Mouse (Mus musculus) intestine, embryonic 16.5 days (tissue): ENCODE data around the gene Cops7a. TPM values are rescaled to one million over a fixed set of nuclear protein-coding genes. Genes with fewer than 3 reads are reported as not detected.
A peak's percentile ranks its signal among the peaks of the same experiment; 100 is the strongest.

ENCODE experiments used
- ATAC-seq: fragments of 200-750 bp; cut with Nextera tagmentation; 2 replicates; pipeline ENCODE4 v1.8.0; 2017; ENCODE audit warnings: moderate TSS enrichment, moderate library complexity
- H3K27ac ChIP-seq: fragments of 300-500 bp; sonication (generic); 2 replicates; pipeline ENCODE4 v1.5.1; 2014; ENCODE audit warnings: mild to moderate bottlenecking, low read length
- H3K27me3 ChIP-seq: fragments of 300-500 bp; sonication (generic); replicated peaks from 2 replicates; pipeline ENCODE4 v1.6.1; 2014; ENCODE audit warnings: low read length, control low read depth, mixed read lengths; ENCODE audit not compliant: control insufficient read depth, insufficient read depth
- H3K36me3 ChIP-seq: fragments of 300-500 bp; sonication (generic); 2 replicates; pipeline ENCODE4 v1.6.1; 2014; ENCODE audit warnings: low read length, control low read depth; ENCODE audit not compliant: control insufficient read depth, insufficient read depth
- H3K4me1 ChIP-seq: fragments of 300-500 bp; sonication (generic); 2 replicates; pipeline ENCODE4 v1.6.1; 2014; ENCODE audit warnings: low read length, control low read depth, mixed read lengths; ENCODE audit not compliant: control insufficient read depth, insufficient read depth
- H3K4me2 ChIP-seq: fragments of 300-500 bp; sonication (generic); 2 replicates; pipeline ENCODE4 v1.6.1; 2014; ENCODE audit warnings: low read depth, low read length, control low read depth
- H3K4me3 ChIP-seq: fragments of 300-500 bp; sonication (generic); 2 replicates; pipeline ENCODE4 v1.5.1; 2014; ENCODE audit warnings: mild to moderate bottlenecking, low read length
- H3K9ac ChIP-seq: fragments of 300-500 bp; sonication (generic); 2 replicates; pipeline ENCODE4 v1.6.1; 2014; ENCODE audit warnings: low read depth, low read length
- H3K9me3 ChIP-seq: fragments of 300-500 bp; sonication (generic); 2 replicates; pipeline ENCODE4 v1.6.1; 2016; ENCODE audit warnings: low read length, control low read depth; ENCODE audit not compliant: control insufficient read depth
- WGBS: fragments of 180-500 bp; shearing (Covaris S2); extraction: QIAGEN DNeasy Blood & Tissue Kit; methylation state at CpG from one replicate; pipeline ENCODE4 v1.1.7; 2014; 5-methylcytosine and 5-hydroxymethylcytosine counted together
- polyA plus RNA-seq: library from polyadenylated mRNA; unstranded; fragments of >200 nt; fragmentation: Nextera tagmentation; extraction: Ambion mirVana; gene quantifications from 2 replicates; pipeline ENCODE4 v1.2.1, GENCODE M21; 2015

Gene Cops7a
- polyA plus RNA-seq, 1 experiment from 2014 or later, result 176 TPM

GRCm38 (mm10) chr6:124998066-124998465 lies 32.7 kb upstream of the Cops7a start:
- 0 out of 2 replicates have a peak overlapping the region, but pooled peaks have one; percentile 100 for H3K4me2 ChIP-seq
- peaks cover 59% of the 10 kb centered on the region for H3K27me3 ChIP-seq
- peaks cover 14% of the 10 kb centered on the region for H3K4me1 ChIP-seq
- no peak overlapping the region for H3K9ac ChIP-seq
- H3K36me3 ChIP-seq, result no peaks in the 10 kb centered on the region
- no peak overlapping the region for H3K4me3 ChIP-seq
- no peaks in the 10 kb centered on the region for H3K9me3 ChIP-seq
- no peak overlapping the region for H3K27ac ChIP-seq
- WGBS, result 5% methylated on average over 8 of the region's 8 CpGs
- no peak for ATAC-seq

GRCm38 (mm10) chr6:124996551-124997501 lies 31.5 kb upstream of the Cops7a start, which contains the start of gene Pianp:
Gene Pianp, plus strand, starts transcription at chr6:124996694.
- WGBS, result under 1% methylated on average over 65 of the region's 78 CpGs
- H3K4me1 ChIP-seq, result peaks cover 14% of the 10 kb centered on the region
- no peaks in the 10 kb centered on the region for H3K36me3 ChIP-seq
- ATAC-seq, result peak; percentile 61
- H3K27me3 ChIP-seq, result peaks cover 52% of the 10 kb centered on the region
- H3K4me2 ChIP-seq, result peak within 1 kb of the TSS; percentile 100
- peak within 1 kb of the TSS; percentile 66 for H3K9ac ChIP-seq
- H3K27ac ChIP-seq, result no peak within 1 kb of the TSS
- H3K4me3 ChIP-seq, result peak within 1 kb of the TSS; percentile 59
- no peaks in the 10 kb centered on the region for H3K9me3 ChIP-seq

- Histone ChIP-seq H3K4me2 (no peak overlapping the region), H3K9ac (no peak overlapping the region), H3K4me1 (peaks cover 14% of the 10 kb centered on the region), H3K36me3 (no peaks in the 10 kb centered on the region), H3K27me3 (peaks cover 48% of the 10 kb centered on the region), H3K4me3 (peak overlapping the region; percentile 59; the same call in 1 of the 2 replicates), H3K9me3 (no peaks in the 10 kb centered on the region), H3K27ac (no peak overlapping the region)
- 51% methylated on average over 8 of the region's 8 CpGs for WGBS
- ATAC-seq, result no peak
Measured at GRCm38 (mm10) chr6:124995831-124996403, 30.6 kb upstream of the Cops7a start.

- no peak overlapping the region for H3K4me2 ChIP-seq
- 73% methylated on average over 7 of the region's 7 CpGs for WGBS
- no peak overlapping the region for H3K4me3 ChIP-seq
- H3K4me1 ChIP-seq, result peaks cover 14% of the 10 kb centered on the region
- H3K9me3 ChIP-seq, result no peaks in the 10 kb centered on the region
- ATAC-seq, result no peak
- H3K27me3 ChIP-seq, result peaks cover 46% of the 10 kb centered on the region
- H3K9ac ChIP-seq, result no peak overlapping the region
- H3K27ac ChIP-seq, result no peak overlapping the region
- H3K36me3 ChIP-seq, result no peaks in the 10 kb centered on the region
Measured at GRCm38 (mm10) chr6:124995246-124995645, 29.9 kb upstream of the Cops7a start.

- Histone ChIP-seq H3K27ac (no peak overlapping the region), H3K27me3 (peaks cover 36% of the 10 kb centered on the region), H3K4me2 (0 out of 2 replicates have a peak overlapping the region, but pooled peaks have one; percentile 16), H3K36me3 (no peaks in the 10 kb centered on the region), H3K4me3 (no peak overlapping the region), H3K9me3 (no peaks in the 10 kb centered on the region), H3K9ac (peak overlapping the region; percentile 40; the same call in 1 of the 2 replicates), H3K4me1 (peaks cover 14% of the 10 kb centered on the region)
- WGBS, result 17% methylated on average over 11 of the region's 11 CpGs
- no peak; the same call in 1 of the 2 replicates for ATAC-seq
Measured at GRCm38 (mm10) chr6:124993876-124994275, 28.5 kb upstream of the Cops7a start.

- Histone ChIP-seq H3K27ac (no peak overlapping the region), H3K4me2 (no peak overlapping the region), H3K36me3 (no peaks in the 10 kb centered on the region), H3K9me3 (no peaks in the 10 kb centered on the region), H3K9ac (no peak overlapping the region), H3K27me3 (peaks cover 31% of the 10 kb centered on the region), H3K4me1 (peaks cover 14% of the 10 kb centered on the region), H3K4me3 (no peak overlapping the region)
- ATAC-seq, result peak; percentile 78
- 60% methylated on average over 9 of the region's 9 CpGs for WGBS
Measured at GRCm38 (mm10) chr6:124993365-124993764, 28.0 kb upstream of the Cops7a start.

- H3K4me3 ChIP-seq, result no peak overlapping the region
- no peak overlapping the region for H3K4me2 ChIP-seq
- no peak overlapping the region for H3K9ac ChIP-seq
- no peaks in the 10 kb centered on the region for H3K36me3 ChIP-seq
- H3K27me3 ChIP-seq, result peaks cover 22% of the 10 kb centered on the region
- no peak overlapping the region for H3K27ac ChIP-seq
- peaks cover 13% of the 10 kb centered on the region for H3K4me1 ChIP-seq
- no peaks in the 10 kb centered on the region for H3K9me3 ChIP-seq
- ATAC-seq, result no peak
- WGBS, result 68% methylated on average over 4 of the region's 4 CpGs
Measured at GRCm38 (mm10) chr6:124992241-124992640, 26.9 kb upstream of the Cops7a start.

GRCm38 (mm10) chr6:124967766-124968165 lies 2.4 kb upstream of the Cops7a start:
- no peak overlapping the region for H3K9ac ChIP-seq
- H3K4me3 ChIP-seq, result no peak overlapping the region
- H3K27me3 ChIP-seq, result no peaks in the 10 kb centered on the region
- H3K27ac ChIP-seq, result no peak overlapping the region
- WGBS, result 72% methylated on average over 4 of the region's 4 CpGs
- ATAC-seq, result no peak
- H3K4me2 ChIP-seq, result no peak overlapping the region
- H3K36me3 ChIP-seq, result 0 out of 2 replicates have a peak, but pooled peaks cover 6% of the 10 kb centered on the region
- peaks cover 16% of the 10 kb centered on the region for H3K4me1 ChIP-seq
- no peaks in the 10 kb centered on the region for H3K9me3 ChIP-seq

- Histone ChIP-seq H3K36me3 (peaks cover 12% of the 10 kb centered on the region), H3K4me3 (peak overlapping the region; percentile 81; the same call in 1 of the 2 replicates), H3K9ac (no peak overlapping the region), H3K9me3 (no peaks in the 10 kb centered on the region), H3K27ac (no peak overlapping the region), H3K4me2 (peak overlapping the region; percentile 98), H3K4me1 (peaks cover 16% of the 10 kb centered on the region), H3K27me3 (no peaks in the 10 kb centered on the region)
- 94% methylated on average over 7 of the region's 7 CpGs for WGBS
- ATAC-seq, result no peak
Measured at GRCm38 (mm10) chr6:124966466-124967118, 1.3 kb upstream of the Cops7a start.
